Mouse (Mus musculus): ENCODE results near the gene Dusp16. TPM values are rescaled to one million over a fixed set of nuclear protein-coding genes. Genes with fewer than 3 reads are reported as not detected.
"Not testable (repeated sequence)": the region's sequence is repeated elsewhere in the genome, so short reads cannot be mapped to it uniquely, and the experiment has no call there.

The Dusp16 gene
- polyA plus RNA-seq, 1 experiment from 2014 or later = 5.2 TPM

DNA sequence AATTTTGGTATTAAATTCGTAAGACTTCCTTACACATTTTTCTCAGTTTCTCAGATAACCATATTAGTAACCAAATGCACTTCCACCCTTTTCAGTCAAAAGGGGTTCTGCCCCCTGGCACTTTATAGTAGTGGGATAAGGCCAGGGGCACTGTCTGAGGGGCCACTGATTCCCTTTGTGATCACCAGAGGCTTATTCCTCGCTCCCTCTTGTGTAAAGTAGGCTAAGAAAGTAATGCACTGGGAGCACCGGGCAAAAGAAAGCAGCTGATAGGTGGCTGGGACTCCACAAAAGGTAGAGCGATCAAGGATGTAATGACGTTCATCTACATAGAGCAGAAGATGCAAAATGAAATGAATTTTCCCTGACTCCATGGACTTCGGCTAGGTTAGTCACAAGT is 106.9 kb downstream of the Dusp16 start:
- Histone ChIP-seq H3K36me3 (peaks cover 8% of the 10 kb centered on the region; the same call in 1 of the 2 replicates), H3K4me2 (no peak overlapping the region), H3K4me1 (peaks cover 6% of the 10 kb centered on the region; the same call in 1 of the 2 replicates), H3K4me3 (replicated peaks) (no peak overlapping the region), H3K9ac (replicated peaks) (no peak overlapping the region), H3K9me3 (replicated peaks) (no peaks in the 10 kb centered on the region), H3K27ac (replicated peaks) (no peak overlapping the region), H3K27me3 (replicated peaks) (no peaks in the 10 kb centered on the region)
- 81% methylated on average over 6 of the region's 6 CpGs for WGBS
- ATAC-seq (ENCODE audit: low FRiP score) = no peak

- 47% methylated on average over 2 of the region's 2 CpGs for WGBS
- no peaks in the 10 kb centered on the region for H3K9me3 ChIP-seq (replicated peaks)
- H3K4me2 ChIP-seq = no peak overlapping the region
- no peak overlapping the region for H3K9ac ChIP-seq (replicated peaks)
- H3K36me3 ChIP-seq = peaks cover 8% of the 10 kb centered on the region; the same call in 1 of the 2 replicates
- peaks cover 6% of the 10 kb centered on the region; the same call in 1 of the 2 replicates for H3K4me1 ChIP-seq
- no peak overlapping the region for H3K4me3 ChIP-seq (replicated peaks)
- no peaks in the 10 kb centered on the region for H3K27me3 ChIP-seq (replicated peaks)
- H3K27ac ChIP-seq (replicated peaks) = no peak overlapping the region
- ATAC-seq (ENCODE audit: low FRiP score) = peak; percentile 68; the same call in 1 of the 2 replicates
Observed at GRCm38 (mm10) chr6:134685040-134685439, 107.4 kb downstream of the Dusp16 start.

- Histone ChIP-seq H3K9me3 (replicated peaks) (no peaks in the 10 kb centered on the region), H3K4me1 (peaks cover 6% of the 10 kb centered on the region; the same call in 1 of the 2 replicates), H3K4me2 (no peak overlapping the region), H3K9ac (replicated peaks) (no peak overlapping the region), H3K27me3 (replicated peaks) (no peaks in the 10 kb centered on the region), H3K36me3 (peaks cover 8% of the 10 kb centered on the region; the same call in 1 of the 2 replicates), H3K27ac (replicated peaks) (no peak overlapping the region), H3K4me3 (replicated peaks) (no peak overlapping the region)
- WGBS = 75% methylated on average over 6 of the region's 6 CpGs
- no peak for ATAC-seq (ENCODE audit: low FRiP score)
Observed at GRCm38 (mm10) chr6:134684354-134684915, 108.0 kb downstream of the Dusp16 start.

GRCm38 (mm10) chr6:134679330-134679729 is 113.1 kb downstream of the Dusp16 start:
- not testable (repeated sequence) for H3K4me1 ChIP-seq; H3K27ac ChIP-seq (replicated peaks); H3K4me2 ChIP-seq; H3K27me3 ChIP-seq (replicated peaks); H3K9ac ChIP-seq (replicated peaks); ATAC-seq (ENCODE audit: low FRiP score); H3K9me3 ChIP-seq (replicated peaks); H3K36me3 ChIP-seq; H3K4me3 ChIP-seq (replicated peaks)
- 94% methylated on average over 4 of the region's 4 CpGs for WGBS

- H3K9ac ChIP-seq (replicated peaks) = no peak overlapping the region
- no peaks in the 10 kb centered on the region for H3K4me1 ChIP-seq
- no peak overlapping the region for H3K4me3 ChIP-seq (replicated peaks)
- H3K4me2 ChIP-seq = no peak overlapping the region
- ATAC-seq (ENCODE audit: low FRiP score) = no peak
- no peaks in the 10 kb centered on the region for H3K36me3 ChIP-seq
- H3K27me3 ChIP-seq (replicated peaks) = no peaks in the 10 kb centered on the region
- H3K9me3 ChIP-seq (replicated peaks) = no peaks in the 10 kb centered on the region
- WGBS = 75% methylated on average over 3 of the region's 3 CpGs
- H3K27ac ChIP-seq (replicated peaks) = no peak overlapping the region
Observed at GRCm38 (mm10) chr6:134678037-134678436, 114.4 kb downstream of the Dusp16 start.

GRCm38 (mm10) chr6:134677504-134677903 is 114.9 kb downstream of the Dusp16 start:
- H3K4me1 ChIP-seq = no peaks in the 10 kb centered on the region
- H3K27me3 ChIP-seq (replicated peaks) = no peaks in the 10 kb centered on the region
- no peak for ATAC-seq (ENCODE audit: low FRiP score)
- H3K36me3 ChIP-seq = no peaks in the 10 kb centered on the region
- H3K4me2 ChIP-seq = no peak overlapping the region
- H3K9me3 ChIP-seq (replicated peaks) = no peaks in the 10 kb centered on the region
- no peak overlapping the region for H3K4me3 ChIP-seq (replicated peaks)
- WGBS = 86% methylated on average over 4 of the region's 4 CpGs
- no peak overlapping the region for H3K27ac ChIP-seq (replicated peaks)
- H3K9ac ChIP-seq (replicated peaks) = no peak overlapping the region

DNA sequence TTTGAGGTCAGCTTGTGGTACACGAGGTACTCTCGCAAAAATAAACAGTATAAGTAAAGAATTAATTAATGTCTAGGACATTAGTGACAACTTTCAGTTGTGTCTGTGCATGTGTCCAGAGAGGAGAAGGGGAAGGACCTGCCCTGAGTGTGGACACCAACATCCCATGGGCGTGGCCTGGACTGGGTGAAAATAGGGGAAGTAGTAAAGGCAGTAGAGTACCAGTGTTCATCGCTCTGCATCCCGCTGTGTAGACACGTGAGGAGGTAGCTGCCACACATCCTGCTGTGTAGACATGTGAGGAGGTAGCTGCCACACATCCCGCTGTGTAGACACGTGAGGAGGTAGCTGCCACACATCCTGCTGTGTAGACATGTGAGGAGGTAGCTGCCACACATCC is 118.7 kb downstream of the Dusp16 start:
- not testable (repeated sequence) for H3K4me3 ChIP-seq (replicated peaks); H3K4me2 ChIP-seq; H3K9me3 ChIP-seq (replicated peaks); H3K27ac ChIP-seq (replicated peaks); ATAC-seq (ENCODE audit: low FRiP score); H3K27me3 ChIP-seq (replicated peaks); H3K9ac ChIP-seq (replicated peaks); H3K36me3 ChIP-seq
- WGBS = 89% methylated on average over 8 of the region's 8 CpGs
- peaks cover 17% of the 10 kb centered on the region for H3K4me1 ChIP-seq

GRCm38 (mm10) chr6:134670881-134671411 is 121.5 kb downstream of the Dusp16 start:
- Histone ChIP-seq H3K4me1 (peaks cover 24% of the 10 kb centered on the region), H3K4me3 (replicated peaks) (no peak overlapping the region), H3K36me3 (no peaks in the 10 kb centered on the region), H3K27me3 (replicated peaks) (no peaks in the 10 kb centered on the region), H3K9ac (replicated peaks) (no peak overlapping the region), H3K27ac (replicated peaks) (no peak overlapping the region), H3K9me3 (replicated peaks) (no peaks in the 10 kb centered on the region), H3K4me2 (no peak overlapping the region)
- whole genome bisulfite sequencing = 57% methylated on average over 4 of the region's 4 CpGs
- ATAC-seq (ENCODE audit: low FRiP score) = no peak

DNA sequence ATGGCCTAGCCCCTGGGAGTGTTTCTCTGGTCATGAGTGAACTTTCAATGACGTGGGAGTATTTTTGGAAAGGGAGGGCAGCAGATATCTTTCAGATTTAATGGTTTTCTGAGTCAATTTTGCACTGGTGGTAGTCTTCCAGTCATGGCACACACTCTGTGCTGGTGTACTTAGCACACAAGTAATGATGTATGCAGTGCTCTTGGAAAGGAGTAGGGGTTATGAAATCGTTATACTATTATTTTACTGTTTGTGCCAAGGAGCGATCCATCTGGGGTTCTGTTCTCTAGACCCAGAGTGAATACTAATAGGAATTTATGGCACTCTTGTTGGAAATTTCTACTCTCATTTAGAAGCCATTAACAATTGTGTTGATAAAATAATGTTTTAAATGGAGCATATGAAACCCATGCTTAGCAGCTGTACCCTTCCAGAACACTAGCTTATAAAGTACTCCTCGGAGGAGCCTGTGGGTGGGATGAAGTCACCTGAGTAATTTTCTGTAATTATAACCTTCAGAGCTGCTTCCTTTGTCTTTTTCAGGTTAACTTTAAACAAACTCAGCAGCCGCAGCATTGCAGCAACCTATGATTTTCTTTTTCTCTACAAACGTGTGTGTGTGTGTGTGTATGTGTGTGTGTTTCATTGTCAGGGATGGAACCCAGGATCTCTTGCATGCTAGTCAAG is 123.1 kb downstream of the Dusp16 start:
- 46% methylated on average over 6 of the region's 6 CpGs for WGBS
- ATAC-seq (ENCODE audit: low FRiP score) = peak; percentile 64; the same call in 1 of the 2 replicates
- H3K4me2 ChIP-seq = no peak overlapping the region
- no peaks in the 10 kb centered on the region for H3K36me3 ChIP-seq
- H3K27me3 ChIP-seq (replicated peaks) = no peaks in the 10 kb centered on the region
- no peaks in the 10 kb centered on the region for H3K9me3 ChIP-seq (replicated peaks)
- no peak overlapping the region for H3K9ac ChIP-seq (replicated peaks)
- peaks cover 27% of the 10 kb centered on the region for H3K4me1 ChIP-seq
- no peak overlapping the region for H3K27ac ChIP-seq (replicated peaks)
- H3K4me3 ChIP-seq (replicated peaks) = no peak overlapping the region

GRCm38 (mm10) chr6:134668519-134668918 is 123.9 kb downstream of the Dusp16 start:
- H3K4me1 ChIP-seq = peaks cover 31% of the 10 kb centered on the region
- H3K36me3 ChIP-seq = no peaks in the 10 kb centered on the region
- no peak for ATAC-seq (ENCODE audit: low FRiP score)
- no peaks in the 10 kb centered on the region for H3K9me3 ChIP-seq (replicated peaks)
- no peaks in the 10 kb centered on the region for H3K27me3 ChIP-seq (replicated peaks)
- 48% methylated on average over 2 of the region's 2 CpGs for WGBS
- no peak overlapping the region for H3K4me2 ChIP-seq
- no peak overlapping the region for H3K27ac ChIP-seq (replicated peaks)
- no peak overlapping the region for H3K9ac ChIP-seq (replicated peaks)
- no peak overlapping the region for H3K4me3 ChIP-seq (replicated peaks)

GRCm38 (mm10) chr6:134665817-134666216 is 126.6 kb downstream of the Dusp16 start:
- no peak overlapping the region for H3K27ac ChIP-seq (replicated peaks)
- H3K36me3 ChIP-seq = no peaks in the 10 kb centered on the region
- peaks cover 28% of the 10 kb centered on the region for H3K4me1 ChIP-seq
- no peak overlapping the region for H3K9ac ChIP-seq (replicated peaks)
- H3K9me3 ChIP-seq (replicated peaks) = no peaks in the 10 kb centered on the region
- H3K27me3 ChIP-seq (replicated peaks) = no peaks in the 10 kb centered on the region
- no peak overlapping the region for H3K4me2 ChIP-seq
- no peak for ATAC-seq (ENCODE audit: low FRiP score)
- 89% methylated on average over 9 of the region's 9 CpGs for WGBS
- no peak overlapping the region for H3K4me3 ChIP-seq (replicated peaks)
